Mouse (Mus musculus) kidney, postnatal 36 days (tissue): ENCODE measurements around the gene Rras.

Source experiments
- DNase-seq, 2 experiments: peaks; one replicate each; pipeline ENCODE4 v3.0.0; 2021 to 2022; ENCODE audit warnings: mixed read lengths in 2 of 2

The Rras gene

GRCm38 (mm10) chr7:45053931-45054510, 36.3 kb downstream of the Rras start:
- DNase-seq = peak; percentile 96 to 99

- no peak for DNase-seq
Observed at GRCm38 (mm10) chr7:45056329-45056971, 38.7 kb downstream of the Rras start.

- DNase-seq = no peak
Observed at GRCm38 (mm10) chr7:45056972-45057348, 39.2 kb downstream of the Rras start.

GRCm38 (mm10) chr7:45058607-45059571, 41.1 kb downstream of the Rras start:
- DNase-seq = no peak

- no peak for DNase-seq
Observed at GRCm38 (mm10) chr7:45060632-45061122, 42.9 kb downstream of the Rras start.

GRCm38 (mm10) chr7:45061532-45062075, 43.8 kb downstream of the Rras start:
- peak; percentile 89 to 91 for DNase-seq

GRCm38 (mm10) chr7:45062239-45062835, 44.6 kb downstream of the Rras start, which contains the start of the genes Nosip and Prrg2:
Nosip (plus strand) TSS chr7:45062429.
Prrg2 (minus strand) TSS chr7:45062677.
- peak; percentile 96 to 98 for DNase-seq

- no peak for DNase-seq
Observed at GRCm38 (mm10) chr7:45067190-45067999, 49.6 kb downstream of the Rras start.

- peak; percentile 51 to 78 for DNase-seq
Observed at GRCm38 (mm10) chr7:45068000-45068318, 50.2 kb downstream of the Rras start.

- no peak for DNase-seq
Observed at GRCm38 (mm10) chr7:45069671-45070070, 51.9 kb downstream of the Rras start.
